Mouse (Mus musculus) sigmoid colon, adult 10 weeks (tissue): ENCODE results near the gene Nlrp4c. TPM values are rescaled to one million over a fixed set of nuclear protein-coding genes. Genes with fewer than 3 reads are reported as not detected.

ENCODE experiments used
- polyA plus RNA-seq: library from polyadenylated mRNA; stranded (reverse); fragments of 350-450 nt; fragmentation: Illumina TruSeq; extraction: RNeasy Lipid Tissue Mini Kit (QIAGEN cat#74804); gene quantifications from one replicate; pipeline ENCODE4 v1.2.3, GENCODE M21; 2014; ENCODE audit warnings: low read depth, low replicate concordance

Nlrp4c gene
- polyA plus RNA-seq = not detected

GRCm38 (mm10) chr7:6044861-6045260, at the start of gene Nlrp4c:
Gene Nlrp4c (plus strand): TSS chr7:6045161.

DNA sequence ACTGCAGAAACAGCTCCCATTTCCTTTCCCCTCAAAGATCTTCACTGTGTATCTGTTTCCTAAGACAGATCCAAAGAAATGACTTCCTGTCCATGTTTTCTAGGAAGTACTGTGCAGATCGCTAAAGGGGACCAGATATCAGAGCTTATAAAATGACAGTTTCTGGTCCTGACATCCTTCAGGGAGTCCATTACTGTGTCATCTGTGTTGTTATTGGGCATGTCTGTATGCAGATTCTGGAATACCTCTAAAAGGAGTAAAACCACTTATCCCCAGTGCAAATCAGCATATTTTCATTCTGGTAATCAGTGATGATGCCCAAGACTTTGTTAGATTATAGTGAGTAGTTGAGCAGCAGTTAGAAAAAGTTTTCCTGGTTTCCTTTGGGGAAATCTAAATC, 34.1 kb upstream of the Nlrp4c start, which contains the start of gene Vmn1r65:
Gene Vmn1r65, minus strand, starts transcription at position 101 of the 400 bp plus-strand sequence.

Other genes with a start within 250 kb of the Nlrp4c start
- gene Vmn1r63, start 239.7 kb upstream of the Nlrp4c start, polyA plus RNA-seq = not detected
- gene Vmn1r64, start 160.6 kb upstream of the Nlrp4c start, polyA plus RNA-seq = not detected
- not detected for gene Vmn1r65, start 34.2 kb upstream of the Nlrp4c start, polyA plus RNA-seq
- gene Zfp787, start 110.8 kb downstream of the Nlrp4c start, polyA plus RNA-seq = 8.9 TPM
- 5.6 TPM for gene Zfp444, start 127.1 kb downstream of the Nlrp4c start, polyA plus RNA-seq
- not detected for gene Galp, start 151.9 kb downstream of the Nlrp4c start, polyA plus RNA-seq
- not detected for gene Zscan5b, start 177.1 kb downstream of the Nlrp4c start, polyA plus RNA-seq
- not detected for gene Epp13, start 207.5 kb downstream of the Nlrp4c start, polyA plus RNA-seq
- gene Zfp667, start 241.4 kb downstream of the Nlrp4c start, polyA plus RNA-seq = 8.4 TPM